Mouse (Mus musculus): ENCODE measurements at regions not wholly inside any gene's neighbourhood (a gene's known extent, or its start where the extent isn't known, plus 50 kb on each side); places are given as distances from the start of the nearest gene placed in this dataset.

GRCm38 (mm10) chr7:118296856-118297518 is 53.5 kb upstream of the Smg1 start:
- no peak for ATAC-seq
- Histone ChIP-seq H3K9me3 (replicated peaks) (0 out of 2 replicates have a peak, but pooled peaks cover 4% of the 10 kb centered on the region), H3K4me3 (no peak overlapping the region), H3K4me1 (no peaks in the 10 kb centered on the region), H3K27me3 (replicated peaks) (no peaks in the 10 kb centered on the region), H3K27ac (no peak overlapping the region), H3K9ac (no peak overlapping the region), H3K4me2 (0 out of 2 replicates have a peak overlapping the region, but pooled peaks have one; percentile 17), H3K36me3 (no peaks in the 10 kb centered on the region)
- 80% methylated on average over 14 of the region's 14 CpGs for WGBS (ENCODE audit: insufficient replicate concordance)

- no peaks in the 10 kb centered on the region for H3K36me3 ChIP-seq
- no peak overlapping the region for H3K9ac ChIP-seq
- no peaks in the 10 kb centered on the region for H3K4me1 ChIP-seq
- no peak overlapping the region for H3K27ac ChIP-seq
- 0 out of 2 replicates have a peak, but pooled peaks cover 4% of the 10 kb centered on the region for H3K9me3 ChIP-seq (replicated peaks)
- H3K4me2 ChIP-seq = no peak overlapping the region
- H3K4me3 ChIP-seq = no peak overlapping the region
- 54% methylated on average over 6 of the region's 6 CpGs for WGBS (ENCODE audit: insufficient replicate concordance)
- no peak for ATAC-seq
- no peaks in the 10 kb centered on the region for H3K27me3 ChIP-seq (replicated peaks)
Observed at GRCm38 (mm10) chr7:118295855-118296254, 52.4 kb upstream of the Smg1 start.

- Histone ChIP-seq H3K27me3 (replicated peaks) (no peaks in the 10 kb centered on the region), H3K9me3 (replicated peaks) (0 out of 2 replicates have a peak, but pooled peaks cover 4% of the 10 kb centered on the region), H3K4me2 (no peak overlapping the region), H3K9ac (no peak overlapping the region), H3K4me3 (no peak overlapping the region), H3K27ac (no peak overlapping the region), H3K4me1 (no peaks in the 10 kb centered on the region), H3K36me3 (no peaks in the 10 kb centered on the region)
- 68% methylated on average over 11 of the region's 11 CpGs for WGBS (ENCODE audit: insufficient replicate concordance)
- no peak for ATAC-seq
Observed at GRCm38 (mm10) chr7:118295275-118295674, 51.8 kb upstream of the Smg1 start.

- no peak overlapping the region for H3K4me3 ChIP-seq
- ATAC-seq = no peak
- no peaks in the 10 kb centered on the region for H3K27me3 ChIP-seq (replicated peaks)
- H3K36me3 ChIP-seq = no peaks in the 10 kb centered on the region
- H3K27ac ChIP-seq = no peak overlapping the region
- no peak overlapping the region for H3K9ac ChIP-seq
- WGBS (ENCODE audit: insufficient replicate concordance) = 80% methylated on average over 12 of the region's 12 CpGs
- H3K4me1 ChIP-seq = no peaks in the 10 kb centered on the region
- 0 out of 2 replicates have a peak, but pooled peaks cover 4% of the 10 kb centered on the region for H3K9me3 ChIP-seq (replicated peaks)
- H3K4me2 ChIP-seq = no peak overlapping the region
Observed at GRCm38 (mm10) chr7:118294637-118295036, 51.2 kb upstream of the Smg1 start.

Measured in liver, embryonic 12.5 days (tissue).